Mouse (Mus musculus) ES-E14 (cell line): ENCODE measurements around the gene Scnn1b.

Experiments
- CHD2 ChIP-seq: IDR thresholded peaks from 2 replicates; pipeline ENCODE4 v1.6.1; 2014; ENCODE audit warnings: mild to moderate bottlenecking, low read depth, low read length, inconsistent platforms
- MAFK ChIP-seq: IDR thresholded peaks from 2 replicates; pipeline ENCODE4 v1.6.1; 2014; ENCODE audit warnings: mild to moderate bottlenecking, low read depth, low read length, inconsistent platforms; ENCODE audit not compliant: insufficient read depth
- ZNF384 ChIP-seq: IDR thresholded peaks from 2 replicates; pipeline ENCODE4 v1.6.1; 2012; ENCODE audit warnings: low read depth, low read length, inconsistent platforms

DNA sequence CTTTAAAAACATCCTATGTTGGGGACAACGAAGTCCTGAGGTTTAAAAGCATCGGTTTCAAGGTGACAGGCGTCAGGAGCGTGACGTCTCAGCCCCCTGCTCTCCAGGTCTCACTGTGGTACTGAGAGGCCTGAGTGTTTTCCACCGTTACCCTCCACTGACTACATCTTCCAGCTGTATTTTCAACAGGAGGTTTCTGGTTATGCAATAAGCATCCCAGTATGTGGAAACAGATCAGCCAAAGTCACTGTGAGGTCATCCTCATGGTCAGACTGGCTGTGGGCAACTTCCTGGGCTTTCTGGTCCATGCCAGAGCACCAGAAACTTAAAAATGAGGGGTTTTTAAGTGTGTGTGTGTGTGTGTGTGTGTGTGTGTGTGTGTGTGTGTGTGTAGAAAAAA is 43.2 kb upstream of the Scnn1b start:
- TF ChIP-seq MAFK: no peak
- TF ChIP-seq CHD2: no peak
- TF ChIP-seq ZNF384: no peak
